Mouse (Mus musculus) MEL (cell line): ENCODE measurements around the gene 4930550C14Rik. TPM values are rescaled to one million over a fixed set of nuclear protein-coding genes. Genes with fewer than 3 reads are reported as not detected.

Source experiments
- DNase-seq: peaks from one replicate; pipeline ENCODE4 v3.0.0; 2011; ENCODE audit warnings: low read depth, low spot score
- H3K27ac ChIP-seq: 2 replicates; pipeline ENCODE4 v1.5.1; 2012; ENCODE audit warnings: low read depth, mild to moderate bottlenecking, control low read depth, low read length, moderate library complexity; ENCODE audit not compliant: control insufficient read depth
- H3K27me3 ChIP-seq, 2 experiments: fragments of 150-350 bp in 1 of 2; sonication (generic) in 1 of 2; 2 replicates each; pipeline ENCODE4 v1.6.1; 2012; ENCODE audit warnings: low read length in 2 of 2, mild to moderate bottlenecking in 2 of 2, improper control_type of control experiment in 1 of 2, moderate library complexity in 1 of 2; ENCODE audit not compliant: insufficient read depth in 2 of 2, control insufficient read depth in 1 of 2
- H3K36me3 ChIP-seq, 2 experiments: 2 replicates each; pipeline ENCODE4 v1.6.1; 2012 to 2014; ENCODE audit warnings: low read length in 2 of 2, improper control_type of control experiment in 1 of 2, inconsistent platforms in 1 of 2, mild to moderate bottlenecking in 1 of 2; ENCODE audit not compliant: insufficient read depth in 2 of 2, control insufficient read depth in 1 of 2
- H3K4me1 ChIP-seq, 2 experiments: fragments of 150-350 bp in 1 of 2; sonication (generic) in 1 of 2; 2 replicates each; pipeline ENCODE4 v1.6.1; 2012; ENCODE audit warnings: low read length in 2 of 2, improper control_type of control experiment in 1 of 2, mild to moderate bottlenecking in 1 of 2; ENCODE audit not compliant: insufficient read depth in 2 of 2, control insufficient read depth in 1 of 2
- H3K4me3 ChIP-seq, 2 experiments: fragments of 150-350 bp in 1 of 2; sonication (generic) in 1 of 2; 2 replicates each; pipeline ENCODE4 v1.5.1; 2012; ENCODE audit warnings: low read depth in 2 of 2, low read length in 2 of 2, mild to moderate bottlenecking in 2 of 2, moderate library complexity in 2 of 2, control low read depth in 1 of 2, improper control_type of control experiment in 1 of 2; ENCODE audit not compliant: control insufficient read depth in 1 of 2, insufficient read depth in 1 of 2
- H3K79me2 ChIP-seq: 2 replicates; pipeline ENCODE4 v1.6.1; 2012; ENCODE audit warnings: mild to moderate bottlenecking, low read length, moderate library complexity; ENCODE audit not compliant: control insufficient read depth, poor library complexity, insufficient read depth
- H3K9ac ChIP-seq: 2 replicates; pipeline ENCODE4 v1.6.1; 2012; ENCODE audit warnings: low read depth, mild to moderate bottlenecking, control low read depth, low read length, moderate library complexity; ENCODE audit not compliant: control insufficient read depth, poor library complexity, severe bottlenecking
- H3K9me3 ChIP-seq: fragments of 150-350 bp; sonication (generic); replicated peaks from 2 replicates; pipeline ENCODE4 v1.6.1; 2012; ENCODE audit warnings: mild to moderate bottlenecking, low read length, improper control_type of control experiment, moderate library complexity; ENCODE audit not compliant: insufficient read depth
- BHLHE40 ChIP-seq: IDR thresholded peaks from 2 replicates; pipeline ENCODE4 v1.6.1; 2012; ENCODE audit warnings: low read depth, mild to moderate bottlenecking, inconsistent platforms, low read length, improper control_type of control experiment, borderline replicate concordance
- CHD2 ChIP-seq: IDR thresholded peaks from 2 replicates; pipeline ENCODE4 v1.6.1; 2011; ENCODE audit warnings: low read length, improper control_type of control experiment
- CTCF ChIP-seq, 3 experiments: IDR thresholded peaks in 2 of 3; conservative IDR thresholded peaks in 1 of 3; 2 replicates each; pipeline ENCODE4 v1.5.1; 2011 to 2012; ENCODE audit warnings: low read length in 3 of 3, low read depth in 2 of 3, mild to moderate bottlenecking in 2 of 3, improper control_type of control experiment in 1 of 3, inconsistent platforms in 1 of 3, mixed read lengths in 1 of 3, moderate library complexity in 1 of 3; ENCODE audit not compliant: control insufficient read depth in 1 of 3, insufficient read depth in 1 of 3, poor library complexity in 1 of 3, severe bottlenecking in 1 of 3
- EP300 ChIP-seq, 2 experiments: IDR thresholded peaks; 2 replicates each; pipeline ENCODE4 v1.6.1; 2011; ENCODE audit warnings: improper control_type of control experiment in 2 of 2, low read length in 2 of 2, low read depth in 1 of 2, mild to moderate bottlenecking in 1 of 2
- HCFC1 ChIP-seq: IDR thresholded peaks from 2 replicates; pipeline ENCODE4 v1.6.1; 2012; ENCODE audit warnings: low read depth, mild to moderate bottlenecking, inconsistent platforms, low read length, improper control_type of control experiment, moderate library complexity
- JUND ChIP-seq: IDR thresholded peaks from 2 replicates; pipeline ENCODE4 v1.6.1; 2011; ENCODE audit warnings: low read depth, mild to moderate bottlenecking, improper control_type of control experiment, low read length
- KAT2A ChIP-seq: conservative IDR thresholded peaks from 2 replicates; pipeline ENCODE4 v1.6.1; 2012; ENCODE audit warnings: low read depth, low read length, improper control_type of control experiment, inconsistent platforms
- MAFK ChIP-seq: IDR thresholded peaks from 2 replicates; pipeline ENCODE4 v1.6.1; 2011; ENCODE audit warnings: low read depth, mild to moderate bottlenecking, low read length, improper control_type of control experiment, borderline replicate concordance
- MAZ ChIP-seq: IDR thresholded peaks from 2 replicates; pipeline ENCODE4 v1.6.1; 2012; ENCODE audit warnings: low read depth, mild to moderate bottlenecking, inconsistent platforms, low read length, improper control_type of control experiment
- MEF2A ChIP-seq: IDR thresholded peaks from 2 replicates; pipeline ENCODE4 v1.6.1; 2014; ENCODE audit warnings: low read depth, mild to moderate bottlenecking, inconsistent platforms, low read length, improper control_type of control experiment; ENCODE audit not compliant: poor library complexity, insufficient replicate concordance, severe bottlenecking; ENCODE audit errors: extremely low read depth
- POLR2AphosphoS2 ChIP-seq: IDR thresholded peaks from 2 replicates; pipeline ENCODE4 v1.6.1; 2011; ENCODE audit warnings: low read length, improper control_type of control experiment
- POLR2AphosphoS5 ChIP-seq: IDR thresholded peaks from 2 replicates; pipeline ENCODE4 v1.6.1; 2012; ENCODE audit warnings: low read depth, borderline replicate concordance, mild to moderate bottlenecking, inconsistent platforms, low read length, moderate library complexity, mixed read lengths
- RAD21 ChIP-seq: IDR thresholded peaks from 2 replicates; pipeline ENCODE4 v1.6.1; 2011; ENCODE audit warnings: mild to moderate bottlenecking, low read depth, low read length, improper control_type of control experiment
- SMC3 ChIP-seq: IDR thresholded peaks from 2 replicates; pipeline ENCODE4 v1.6.1; 2011; ENCODE audit warnings: low read depth, low read length, improper control_type of control experiment
- TCF12 ChIP-seq: IDR thresholded peaks from 2 replicates; pipeline ENCODE4 v1.6.1; 2014; ENCODE audit warnings: low read depth, mild to moderate bottlenecking, inconsistent platforms, low read length, improper control_type of control experiment, moderate library complexity
- ZC3H11A ChIP-seq: IDR thresholded peaks from 2 replicates; pipeline ENCODE4 v1.6.1; 2012; ENCODE audit warnings: low read depth, mild to moderate bottlenecking, inconsistent platforms, low read length, improper control_type of control experiment
- ZMIZ1 ChIP-seq: IDR thresholded peaks from 2 replicates; pipeline ENCODE4 v1.6.1; 2012; ENCODE audit warnings: low read depth, mild to moderate bottlenecking, inconsistent platforms, low read length, improper control_type of control experiment, moderate library complexity
- polyA plus RNA-seq, 2 experiments: library from polyadenylated mRNA; stranded (reverse) in 1 of 2; unstranded in 1 of 2; fragments of >175 nt in 1 of 2; fragments of >200 nt in 1 of 2; gene quantifications; 2 replicates each; pipeline versions ENCODE4 v1.2.1 to v1.2.4; 2012; ENCODE audit warnings: low replicate concordance in 2 of 2, low read depth in 1 of 2; ENCODE audit not compliant: insufficient read length in 2 of 2, insufficient read depth in 1 of 2, missing spikeins in 1 of 2
- total RNA-seq: library from RNA; depleted of rRNA; stranded (reverse); fragments of 300-350 nt; gene quantifications from 2 replicates; pipeline ENCODE4 v1.2.3, GENCODE M21; 2012

Gene 4930550C14Rik
- total and polyA plus RNA-seq, 3 experiments: 0.08 TPM; not detected in 1

- no peaks in the 10 kb centered on the region for H3K9me3 ChIP-seq
- H3K36me3 ChIP-seq: no peaks in the 10 kb centered on the region
- peaks cover 2% of the 10 kb centered on the region in 2 experiments; a peak in 3 of 4 replicates for H3K27me3 ChIP-seq
- peak; percentile 82 for DNase-seq
- H3K9ac ChIP-seq: no peak overlapping the region
- H3K4me1 ChIP-seq: no peaks in the 10 kb centered on the region; a peak in 1 of 4 replicates
- H3K27ac ChIP-seq: no peak overlapping the region
- no peaks in the 10 kb centered on the region for H3K79me2 ChIP-seq
- TF ChIP-seq POLR2AphosphoS5: no peak
- TF ChIP-seq MEF2A: no peak
- peak; percentile 72 for TF ChIP-seq SMC3
- peak; percentile 39; the same call in 1 of the 2 replicates for TF ChIP-seq ZC3H11A
- TF ChIP-seq EP300 (IDR thresholded peaks at IDR 0.05; ENCODE audit: low read depth in 1 of 2, low read length in 2 of 2): no peak
- TF ChIP-seq POLR2AphosphoS2: no peak
- peak; percentile 65 to 79 (median 77) for TF ChIP-seq CTCF (IDR thresholded peaks at IDR 0.05 in 2 of 3, conservative IDR thresholded peaks at IDR 0.05 in 1 of 3; ENCODE audit: control insufficient read depth in 1 of 3, insufficient read depth in 1 of 3, low read depth in 2 of 3, low read length in 3 of 3, poor library complexity in 1 of 3, severe bottlenecking in 1 of 3)
- no peak for TF ChIP-seq HCFC1
- TF ChIP-seq TCF12: no peak
- no peak for TF ChIP-seq ZMIZ1
- no peak for TF ChIP-seq KAT2A
- no peak for TF ChIP-seq MAZ
- TF ChIP-seq BHLHE40: no peak
- TF ChIP-seq JUND: no peak
- TF ChIP-seq MAFK: no peak
- peak; percentile 75 for TF ChIP-seq RAD21
- H3K4me3 ChIP-seq: peak overlapping the region in 1 of 2 experiments; percentile 32; a peak in 1 of 4 replicates
These were observed 3.8 kb upstream of the 4930550C14Rik start for GRCm38 (mm10) chr9:53398388-53398700.

GRCm38 (mm10) chr9:53399537-53399936 lies 2.6 kb upstream of the 4930550C14Rik start:
- no peak overlapping the region for H3K27ac ChIP-seq
- no peak overlapping the region for H3K9ac ChIP-seq
- H3K79me2 ChIP-seq: no peaks in the 10 kb centered on the region
- no peaks in the 10 kb centered on the region; a peak in 2 of 4 replicates for H3K27me3 ChIP-seq
- no peak for DNase-seq
- TF ChIP-seq CHD2: no peak
- TF ChIP-seq ZMIZ1: no peak
- TF ChIP-seq, all 39 proteins: peak for 0
- H3K4me3 ChIP-seq: no peak overlapping the region
- H3K36me3 ChIP-seq: no peaks in the 10 kb centered on the region
- H3K4me1 ChIP-seq: no peaks in the 10 kb centered on the region; a peak in 1 of 4 replicates
- H3K9me3 ChIP-seq: no peaks in the 10 kb centered on the region
